Mouse (Mus musculus): Measurements from ENCODE around the gene Mpv17l.
A peak's percentile ranks its signal among the peaks of the same experiment; 100 is the strongest.
"Not testable (repeated sequence)": the region's sequence is repeated elsewhere in the genome, so short reads cannot be mapped to it uniquely, and the experiment has no call there.

Mpv17l gene

GRCm38 (mm10) chr16:13902888-13903483 is at the start of gene Mpv17l, which contains the start of gene Pdxdc1:
Mpv17l (plus strand) TSS chr16:13903161.
Pdxdc1 (minus strand) TSS chr16:13903131.
- DNase-seq = peak; percentile 97

GRCm38 (mm10) chr16:13853886-13854285 is 49.1 kb upstream of the Mpv17l start:
- no peak for DNase-seq

GRCm38 (mm10) chr16:13866076-13866475 is 36.9 kb upstream of the Mpv17l start:
- no peak for DNase-seq

- no peak for DNase-seq
Measured at GRCm38 (mm10) chr16:13866616-13867015, 36.3 kb upstream of the Mpv17l start.

- DNase-seq = not testable (repeated sequence)
Measured at GRCm38 (mm10) chr16:13867406-13867805, 35.6 kb upstream of the Mpv17l start.

GRCm38 (mm10) chr16:13867910-13868514 is 34.9 kb upstream of the Mpv17l start:
- DNase-seq = no peak

- no peak for DNase-seq
Measured at GRCm38 (mm10) chr16:13875483-13875882, 27.5 kb upstream of the Mpv17l start.

- no peak for DNase-seq
Measured at GRCm38 (mm10) chr16:13883094-13883774, 19.7 kb upstream of the Mpv17l start.

GRCm38 (mm10) chr16:13890449-13890848 is 12.5 kb upstream of the Mpv17l start:
- no peak for DNase-seq

GRCm38 (mm10) chr16:13892850-13893249 is 10.1 kb upstream of the Mpv17l start:
- no peak for DNase-seq

- no peak for DNase-seq
Measured at GRCm38 (mm10) chr16:13894097-13894496, 8.9 kb upstream of the Mpv17l start.

- DNase-seq = no peak
Measured at GRCm38 (mm10) chr16:13895740-13896139, 7.2 kb upstream of the Mpv17l start.

- no peak for DNase-seq
Measured at GRCm38 (mm10) chr16:13896357-13896756, 6.6 kb upstream of the Mpv17l start.

GRCm38 (mm10) chr16:13898981-13899380 is 4.0 kb upstream of the Mpv17l start:
- peak; percentile 41 for DNase-seq

GRCm38 (mm10) chr16:13902397-13902831 is 547 bp upstream of the Mpv17l start:
- no peak for DNase-seq

GRCm38 (mm10) chr16:13903488-13903887 is 527 bp downstream of the Mpv17l start:
- DNase-seq = peak; percentile 85

GRCm38 (mm10) chr16:13907297-13907696 is 4.3 kb downstream of the Mpv17l start:
- DNase-seq = no peak

GRCm38 (mm10) chr16:13920093-13920492 is 17.1 kb downstream of the Mpv17l start:
- DNase-seq = no peak

GRCm38 (mm10) chr16:13921063-13921462 is 18.1 kb downstream of the Mpv17l start:
- no peak for DNase-seq

GRCm38 (mm10) chr16:13921781-13922180 is 18.8 kb downstream of the Mpv17l start:
- no peak for DNase-seq

GRCm38 (mm10) chr16:13922499-13922898 is 19.5 kb downstream of the Mpv17l start:
- not testable (repeated sequence) for DNase-seq

- DNase-seq = not testable (repeated sequence)
Measured at GRCm38 (mm10) chr16:13922966-13923365, 20.0 kb downstream of the Mpv17l start.

GRCm38 (mm10) chr16:13927456-13928075 is 24.6 kb downstream of the Mpv17l start:
- DNase-seq = no peak
